Mouse (Mus musculus): ENCODE data around the gene Btg4.

GRCm38 (mm10) chr9:51032291-51032690 is 28.4 kb upstream of the Btg4 start:
- no peak for TF ChIP-seq POLR2A (IDR thresholded peaks at IDR 0.05; ENCODE audit: extremely low read depth, insufficient read depth, low read length)
- no peak for TF ChIP-seq CTCF (IDR thresholded peaks at IDR 0.05; ENCODE audit: extremely low read depth, insufficient read depth, low read length)

All from cortical plate, adult 2 months (tissue).